Mouse (Mus musculus): Measurements from ENCODE around the gene Selenoi.

GRCm38 (mm10) chr5:30219715-30220114 is 12.7 kb upstream of the Selenoi start:
- TF ChIP-seq POLR2A (IDR thresholded peaks at IDR 0.05; ENCODE audit: insufficient read depth, low read depth, low read length): no peak
- TF ChIP-seq CTCF (IDR thresholded peaks at IDR 0.05; ENCODE audit: insufficient read depth, low read depth, low read length): no peak
